Mouse (Mus musculus): ENCODE measurements around the gene Hk1. TPM values are rescaled to one million over a fixed set of nuclear protein-coding genes. Genes with fewer than 3 reads are reported as not detected.
A peak's percentile ranks its signal among the peaks of the same experiment; 100 is the strongest.

Hk1 gene
- polyA plus RNA-seq, 1 experiment from 2014 or later: 28.4 TPM

GRCm38 (mm10) chr10:62258298-62258697 lies 121.4 kb downstream of the Hk1 start:
- no peak overlapping the region for H3K9ac ChIP-seq (ENCODE audit: low read depth, low read length)
- DNase-seq (ENCODE audit: low spot score): no peak
- no peaks in the 10 kb centered on the region for H3K27me3 ChIP-seq (replicated peaks; ENCODE audit: control insufficient read depth, insufficient read depth, low read length)
- H3K27ac ChIP-seq (replicated peaks; ENCODE audit: low read depth, low read length): no peak overlapping the region
- H3K4me1 ChIP-seq (ENCODE audit: control insufficient read depth, insufficient read depth, low read length): no peaks in the 10 kb centered on the region
- WGBS: 90% methylated on average over 5 of the region's 5 CpGs
- no peaks in the 10 kb centered on the region for H3K9me3 ChIP-seq (ENCODE audit: control insufficient read depth, low read length)
- no peak for ATAC-seq (ENCODE audit: low read depth)
- no peak overlapping the region for H3K4me2 ChIP-seq (ENCODE audit: low read depth, low read length)
- H3K4me3 ChIP-seq (ENCODE audit: low read depth, low read length): no peak overlapping the region
- no peaks in the 10 kb centered on the region for H3K36me3 ChIP-seq (ENCODE audit: control insufficient read depth, insufficient read depth, low read length)

GRCm38 (mm10) chr10:62252496-62253235 lies 127.0 kb downstream of the Hk1 start:
- H3K27ac ChIP-seq (replicated peaks; ENCODE audit: low read depth, low read length): no peak overlapping the region
- H3K9ac ChIP-seq (ENCODE audit: low read depth, low read length): no peak overlapping the region
- no peak overlapping the region for H3K4me2 ChIP-seq (ENCODE audit: low read depth, low read length)
- DNase-seq (ENCODE audit: low spot score): no peak
- no peaks in the 10 kb centered on the region for H3K4me1 ChIP-seq (ENCODE audit: control insufficient read depth, insufficient read depth, low read length)
- no peaks in the 10 kb centered on the region for H3K9me3 ChIP-seq (ENCODE audit: control insufficient read depth, low read length)
- 86% methylated on average over 27 of the region's 27 CpGs for WGBS
- no peaks in the 10 kb centered on the region for H3K27me3 ChIP-seq (replicated peaks; ENCODE audit: control insufficient read depth, insufficient read depth, low read length)
- no peak for ATAC-seq (ENCODE audit: low read depth)
- H3K36me3 ChIP-seq (ENCODE audit: control insufficient read depth, insufficient read depth, low read length): no peaks in the 10 kb centered on the region
- no peak overlapping the region for H3K4me3 ChIP-seq (ENCODE audit: low read depth, low read length)

- Histone ChIP-seq H3K27me3 (replicated peaks; ENCODE audit: control insufficient read depth, insufficient read depth, low read length) (no peaks in the 10 kb centered on the region), H3K4me3 (ENCODE audit: low read depth, low read length) (no peak within 1 kb of the TSS), H3K9ac (ENCODE audit: low read depth, low read length) (no peak within 1 kb of the TSS), H3K4me1 (ENCODE audit: control insufficient read depth, insufficient read depth, low read length) (no peaks in the 10 kb centered on the region), H3K9me3 (ENCODE audit: control insufficient read depth, low read length) (no peaks in the 10 kb centered on the region), H3K36me3 (ENCODE audit: control insufficient read depth, insufficient read depth, low read length) (no peaks in the 10 kb centered on the region), H3K4me2 (ENCODE audit: low read depth, low read length) (no peak within 1 kb of the TSS), H3K27ac (replicated peaks; ENCODE audit: low read depth, low read length) (no peak within 1 kb of the TSS)
- DNase-seq (ENCODE audit: low spot score) (no peak), ATAC-seq (ENCODE audit: low read depth) (no peak)
- WGBS: 59% methylated on average over 12 of the region's 12 CpGs
Measured at GRCm38 (mm10) chr10:62252000-62252488, 127.7 kb downstream of the Hk1 start, which contains the start of gene Tacr2. Tacr2 (plus strand) TSS chr10:62252438.

- Histone ChIP-seq H3K9ac (ENCODE audit: low read depth, low read length) (no peak overlapping the region), H3K9me3 (ENCODE audit: control insufficient read depth, low read length) (no peaks in the 10 kb centered on the region), H3K27me3 (replicated peaks; ENCODE audit: control insufficient read depth, insufficient read depth, low read length) (no peaks in the 10 kb centered on the region), H3K4me2 (ENCODE audit: low read depth, low read length) (no peak overlapping the region), H3K4me3 (ENCODE audit: low read depth, low read length) (no peak overlapping the region), H3K4me1 (ENCODE audit: control insufficient read depth, insufficient read depth, low read length) (no peaks in the 10 kb centered on the region), H3K27ac (replicated peaks; ENCODE audit: low read depth, low read length) (no peak overlapping the region), H3K36me3 (ENCODE audit: control insufficient read depth, insufficient read depth, low read length) (no peaks in the 10 kb centered on the region)
- 41% methylated on average over 8 of the region's 8 CpGs for WGBS
- ATAC-seq (ENCODE audit: low read depth) (peak; percentile 37; the same call in 1 of the 2 replicates), DNase-seq (ENCODE audit: low spot score) (no peak)
Measured at GRCm38 (mm10) chr10:62247815-62248214, 131.9 kb downstream of the Hk1 start.

DNA sequence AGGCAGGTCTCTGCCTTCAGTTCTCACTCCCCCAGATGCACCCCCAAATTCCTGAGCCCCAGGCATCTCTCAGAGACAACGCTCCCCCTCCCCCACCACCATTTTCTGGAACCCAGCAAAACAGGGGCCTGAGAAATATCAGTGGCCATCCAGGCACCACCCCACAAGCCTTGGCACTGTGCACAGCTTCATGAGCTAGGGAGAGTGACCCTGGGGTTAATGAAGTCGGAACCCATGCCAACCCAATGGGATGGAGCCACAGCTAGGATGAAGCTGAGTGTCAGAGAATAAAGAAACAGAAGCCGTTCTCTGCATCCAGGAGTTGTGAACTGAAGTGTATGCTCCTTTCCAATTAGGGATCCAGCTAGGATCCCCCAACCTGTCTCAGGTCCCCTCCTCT lies 132.6 kb downstream of the Hk1 start:
- Histone ChIP-seq H3K27me3 (replicated peaks; ENCODE audit: control insufficient read depth, insufficient read depth, low read length) (no peaks in the 10 kb centered on the region), H3K4me2 (ENCODE audit: low read depth, low read length) (no peak overlapping the region), H3K4me1 (ENCODE audit: control insufficient read depth, insufficient read depth, low read length) (no peaks in the 10 kb centered on the region), H3K9me3 (ENCODE audit: control insufficient read depth, low read length) (no peaks in the 10 kb centered on the region), H3K4me3 (ENCODE audit: low read depth, low read length) (no peak overlapping the region), H3K36me3 (ENCODE audit: control insufficient read depth, insufficient read depth, low read length) (no peaks in the 10 kb centered on the region), H3K9ac (ENCODE audit: low read depth, low read length) (no peak overlapping the region), H3K27ac (replicated peaks; ENCODE audit: low read depth, low read length) (no peak overlapping the region)
- ATAC-seq (ENCODE audit: low read depth) (no peak), DNase-seq (ENCODE audit: low spot score) (no peak)
- WGBS: 71% methylated on average over 3 of the region's 3 CpGs

DNA sequence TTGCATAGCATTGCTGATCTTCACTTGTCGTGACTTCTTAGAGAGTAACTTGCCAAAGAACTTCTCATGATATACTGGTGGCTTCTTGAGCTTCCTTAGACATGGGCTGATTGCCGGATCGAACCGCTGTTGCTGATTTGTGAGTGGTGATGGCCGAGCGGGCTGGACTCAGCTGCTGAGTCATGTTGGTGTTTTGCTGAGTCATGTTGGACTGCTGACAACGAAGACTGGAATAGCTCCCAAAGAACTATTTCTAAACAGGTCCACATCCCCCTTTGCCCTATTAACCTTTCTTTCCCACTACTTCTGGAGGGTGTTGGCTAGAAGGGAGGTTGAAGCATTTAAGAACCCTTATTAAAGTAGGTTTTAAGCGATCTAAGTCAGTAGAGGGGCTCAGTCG lies 135.6 kb downstream of the Hk1 start:
- Histone ChIP-seq H3K9me3 (ENCODE audit: control insufficient read depth, low read length) (no peaks in the 10 kb centered on the region), H3K4me2 (ENCODE audit: low read depth, low read length) (no peak overlapping the region), H3K4me3 (ENCODE audit: low read depth, low read length) (no peak overlapping the region), H3K27me3 (replicated peaks; ENCODE audit: control insufficient read depth, insufficient read depth, low read length) (no peaks in the 10 kb centered on the region), H3K4me1 (ENCODE audit: control insufficient read depth, insufficient read depth, low read length) (no peaks in the 10 kb centered on the region), H3K27ac (replicated peaks; ENCODE audit: low read depth, low read length) (no peak overlapping the region), H3K9ac (ENCODE audit: low read depth, low read length) (no peak overlapping the region), H3K36me3 (ENCODE audit: control insufficient read depth, insufficient read depth, low read length) (no peaks in the 10 kb centered on the region)
- DNase-seq (ENCODE audit: low spot score) (no peak), ATAC-seq (ENCODE audit: low read depth) (no peak)
- WGBS: 93% methylated on average over 9 of the region's 9 CpGs

- Histone ChIP-seq H3K9me3 (ENCODE audit: control insufficient read depth, low read length) (no peaks in the 10 kb centered on the region), H3K4me3 (ENCODE audit: low read depth, low read length) (no peak overlapping the region), H3K9ac (ENCODE audit: low read depth, low read length) (no peak overlapping the region), H3K27ac (replicated peaks; ENCODE audit: low read depth, low read length) (no peak overlapping the region), H3K36me3 (ENCODE audit: control insufficient read depth, insufficient read depth, low read length) (no peaks in the 10 kb centered on the region), H3K27me3 (replicated peaks; ENCODE audit: control insufficient read depth, insufficient read depth, low read length) (no peaks in the 10 kb centered on the region), H3K4me1 (ENCODE audit: control insufficient read depth, insufficient read depth, low read length) (no peaks in the 10 kb centered on the region), H3K4me2 (ENCODE audit: low read depth, low read length) (no peak overlapping the region)
- peak; percentile 65 for DNase-seq (ENCODE audit: low spot score)
- 38% methylated on average over 10 of the region's 13 CpGs for WGBS
- ATAC-seq (ENCODE audit: low read depth): peak; percentile 53
Measured at GRCm38 (mm10) chr10:62242896-62243295, 136.8 kb downstream of the Hk1 start.

- ATAC-seq (ENCODE audit: low read depth) (no peak), DNase-seq (ENCODE audit: low spot score) (no peak)
- Histone ChIP-seq H3K9ac (ENCODE audit: low read depth, low read length) (no peak overlapping the region), H3K27me3 (replicated peaks; ENCODE audit: control insufficient read depth, insufficient read depth, low read length) (no peaks in the 10 kb centered on the region), H3K9me3 (ENCODE audit: control insufficient read depth, low read length) (no peaks in the 10 kb centered on the region), H3K36me3 (ENCODE audit: control insufficient read depth, insufficient read depth, low read length) (no peaks in the 10 kb centered on the region), H3K4me1 (ENCODE audit: control insufficient read depth, insufficient read depth, low read length) (no peaks in the 10 kb centered on the region), H3K4me3 (ENCODE audit: low read depth, low read length) (no peak overlapping the region), H3K27ac (replicated peaks; ENCODE audit: low read depth, low read length) (no peak overlapping the region), H3K4me2 (ENCODE audit: low read depth, low read length) (no peak overlapping the region)
- WGBS: 79% methylated on average over 10 of the region's 10 CpGs
Measured at GRCm38 (mm10) chr10:62242358-62242757, 137.3 kb downstream of the Hk1 start.

DNA sequence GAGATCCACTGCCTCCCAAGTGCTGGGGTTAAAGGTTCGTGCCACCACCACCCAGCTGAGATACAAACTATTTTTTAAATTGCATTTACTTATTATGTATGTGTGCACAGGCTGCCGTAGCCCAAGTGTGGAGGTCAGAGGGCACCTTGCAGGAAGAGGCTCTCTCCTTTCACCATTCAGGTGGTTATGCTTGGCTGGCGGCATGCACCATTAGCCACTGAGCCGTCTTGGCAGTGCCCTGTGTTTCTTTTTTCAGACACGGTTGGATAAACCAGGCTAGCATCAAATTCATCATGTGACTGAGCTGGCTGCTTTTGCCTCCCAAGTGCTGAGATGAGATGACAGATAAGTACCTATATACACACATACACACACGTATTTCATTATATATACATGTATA lies 140.4 kb downstream of the Hk1 start:
- Histone ChIP-seq H3K27me3 (replicated peaks; ENCODE audit: control insufficient read depth, insufficient read depth, low read length) (no peaks in the 10 kb centered on the region), H3K27ac (replicated peaks; ENCODE audit: low read depth, low read length) (no peak overlapping the region), H3K4me3 (ENCODE audit: low read depth, low read length) (no peak overlapping the region), H3K36me3 (ENCODE audit: control insufficient read depth, insufficient read depth, low read length) (no peaks in the 10 kb centered on the region), H3K9me3 (ENCODE audit: control insufficient read depth, low read length) (no peaks in the 10 kb centered on the region), H3K4me1 (ENCODE audit: control insufficient read depth, insufficient read depth, low read length) (no peaks in the 10 kb centered on the region), H3K9ac (ENCODE audit: low read depth, low read length) (no peak overlapping the region), H3K4me2 (ENCODE audit: low read depth, low read length) (no peak overlapping the region)
- no peak for DNase-seq (ENCODE audit: low spot score)
- no peak for ATAC-seq (ENCODE audit: low read depth)
- 27% methylated on average over 6 of the region's 6 CpGs for WGBS

All from embryonic facial prominence, embryonic 14.5 days (tissue).